Mouse (Mus musculus) brain, embryonic 14.5 days (tissue): Measurements from ENCODE around the gene Jade1.

Experiments
- CTCF ChIP-seq: fragments of 200-500 bp; IDR thresholded peaks from 2 replicates; pipeline ENCODE4 v1.5.1; 2012; ENCODE audit warnings: inconsistent platforms, mild to moderate bottlenecking, moderate library complexity, borderline replicate concordance; ENCODE audit not compliant: insufficient read depth, insufficient read length; ENCODE audit errors: extremely low read depth
- POLR2A ChIP-seq: fragments of 200-500 bp; IDR thresholded peaks from 2 replicates; pipeline ENCODE4 v1.6.1; 2012; ENCODE audit warnings: mild to moderate bottlenecking, inconsistent platforms, borderline replicate concordance; ENCODE audit not compliant: poor library complexity, insufficient read depth, insufficient read length, severe bottlenecking; ENCODE audit errors: extremely low read depth

- TF ChIP-seq CTCF (peak; percentile 12; the same call in 1 of the 2 replicates), POLR2A (no peak)
Observed at GRCm38 (mm10) chr3:41655642-41656041, 100.1 kb downstream of the Jade1 start.
